Mouse (Mus musculus) stomach, postnatal 0 days (tissue): ENCODE measurements at regions not wholly inside any gene's neighbourhood (a gene's known extent, or its start where the extent isn't known, plus 50 kb on each side); places are given as distances from the start of the nearest gene placed in this dataset.

Experiments
- CTCF ChIP-seq: IDR thresholded peaks from 2 replicates; pipeline ENCODE4 v1.5.1; 2016; ENCODE audit warnings: antibody characterized with exemption, low read depth, mild to moderate bottlenecking, moderate library complexity
- EP300 ChIP-seq: optimal IDR thresholded peaks from 2 replicates; pipeline ENCODE3; 2016; ENCODE audit warnings: antibody characterized with exemption

DNA sequence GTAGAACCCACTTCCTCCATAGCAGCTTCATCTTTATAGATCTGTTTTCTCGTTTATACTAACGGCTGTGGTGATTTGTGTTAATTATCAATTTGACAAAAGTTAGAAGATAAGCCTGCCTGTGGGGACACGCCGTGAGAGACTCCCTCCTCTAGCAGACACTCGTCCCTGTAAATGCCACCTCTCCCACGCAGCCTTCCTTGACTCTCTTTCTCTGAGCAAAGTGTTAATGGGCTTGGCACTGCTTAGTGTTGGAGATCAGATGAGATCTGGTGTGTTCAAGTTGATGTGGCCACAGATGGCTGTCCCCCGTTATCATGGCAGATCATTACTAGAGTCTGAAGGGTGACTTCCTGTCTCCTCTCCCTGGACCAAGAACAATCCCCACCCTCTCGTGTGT lies 113.1 kb downstream of the Plxna1 start:
- TF ChIP-seq CTCF (no peak), EP300 (no peak)
